Mouse (Mus musculus): Measurements from ENCODE around the gene Olfr573-ps1.

DNA sequence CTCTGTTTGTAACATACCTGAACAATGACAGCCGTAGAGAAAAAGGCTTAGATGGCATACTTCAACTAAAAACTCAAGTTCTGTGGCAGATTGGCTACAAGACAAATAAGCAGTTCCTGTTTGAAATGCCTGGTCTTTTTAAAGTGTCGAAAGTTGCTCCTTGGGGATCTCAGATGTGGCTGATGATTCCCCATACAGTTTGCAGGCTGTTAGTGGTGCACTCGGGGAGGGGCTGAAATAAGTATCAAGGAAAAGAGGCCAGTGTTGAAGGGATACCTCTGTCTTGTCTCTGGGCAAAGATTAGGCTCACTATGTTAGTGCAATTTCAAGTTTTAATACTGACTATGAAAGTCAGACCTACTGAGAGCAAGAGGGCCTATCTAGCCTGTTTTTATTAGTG is 46.8 kb upstream of the Olfr573-ps1 start, which contains the start of gene Olfr578:
- TF ChIP-seq EP300 (optimal IDR thresholded peaks at IDR 0.05) (no peak), CTCF (IDR thresholded peaks at IDR 0.05; ENCODE audit: low read depth) (no peak)
